Mouse (Mus musculus) stomach, postnatal 0 days (tissue): ENCODE measurements around the gene Gm28635. TPM values are rescaled to one million over a fixed set of nuclear protein-coding genes. Genes with fewer than 3 reads are reported as not detected.
"Not testable (repeated sequence)": the region's sequence is repeated elsewhere in the genome, so short reads cannot be mapped to it uniquely, and the experiment has no call there.

ENCODE experiments used
- ATAC-seq: fragments of 200-750 bp; cut with Nextera tagmentation; 2 replicates; pipeline ENCODE4 v1.8.0; 2017; ENCODE audit not compliant: low FRiP score, low TSS enrichment
- DNase-seq: peaks from one replicate; pipeline ENCODE4 v3.0.0-alpha.2; 2016; ENCODE audit warnings: low spot score
- H3K27ac ChIP-seq: fragments of 300-500 bp; sonication (generic); replicated peaks from 2 replicates; pipeline ENCODE4 v1.5.1; 2014; ENCODE audit warnings: mild to moderate bottlenecking, control low read depth
- H3K27me3 ChIP-seq: fragments of 300-500 bp; sonication (generic); 2 replicates; pipeline ENCODE4 v1.6.1; 2014; ENCODE audit warnings: low read length; ENCODE audit not compliant: control insufficient read depth, insufficient read depth
- H3K36me3 ChIP-seq: fragments of 300-500 bp; sonication (generic); 2 replicates; pipeline ENCODE4 v1.6.1; 2014; ENCODE audit warnings: low read length, mixed read lengths; ENCODE audit not compliant: control insufficient read depth, insufficient read depth
- H3K4me1 ChIP-seq: fragments of 300-500 bp; sonication (generic); replicated peaks from 2 replicates; pipeline ENCODE4 v1.6.1; 2014; ENCODE audit warnings: antibody characterized with exemption; ENCODE audit not compliant: control insufficient read depth, insufficient read depth
- H3K4me2 ChIP-seq: fragments of 300-500 bp; sonication (generic); replicated peaks from 2 replicates; pipeline ENCODE4 v1.6.1; 2014; ENCODE audit warnings: low read depth, mild to moderate bottlenecking, control low read depth, moderate library complexity
- H3K4me3 ChIP-seq: fragments of 300-500 bp; sonication (generic); 2 replicates; pipeline ENCODE4 v1.5.1; 2014; ENCODE audit warnings: low read depth, low read length, control low read depth
- H3K9ac ChIP-seq: fragments of 300-500 bp; sonication (generic); 2 replicates; pipeline ENCODE4 v1.6.1; 2014; ENCODE audit warnings: mild to moderate bottlenecking, low read length, control low read depth, mixed read lengths
- H3K9me3 ChIP-seq: fragments of 300-500 bp; sonication (generic); 2 replicates; pipeline ENCODE4 v1.6.1; 2016; ENCODE audit warnings: low read length; ENCODE audit not compliant: control insufficient read depth
- CTCF ChIP-seq: IDR thresholded peaks from 2 replicates; pipeline ENCODE4 v1.5.1; 2016; ENCODE audit warnings: antibody characterized with exemption, low read depth, mild to moderate bottlenecking, moderate library complexity
- EP300 ChIP-seq: optimal IDR thresholded peaks from 2 replicates; pipeline ENCODE3; 2016; ENCODE audit warnings: antibody characterized with exemption
- WGBS: fragments of 180-500 bp; shearing (Covaris S2); extraction: QIAGEN DNeasy Blood & Tissue Kit; methylation state at CpG from one replicate; pipeline ENCODE4 v1.1.7; 2014; 5-methylcytosine and 5-hydroxymethylcytosine counted together
- polyA plus RNA-seq: library from polyadenylated mRNA; unstranded; fragments of >200 nt; fragmentation: Nextera tagmentation; extraction: Ambion mirVana; gene quantifications from 2 replicates; pipeline ENCODE4 v1.2.1, GENCODE M21; 2015

The Gm28635 gene
- polyA plus RNA-seq, 1 experiment from 2014 or later: not detected

- H3K4me1 ChIP-seq: no peaks in the 10 kb centered on the region
- WGBS: 5% methylated on average over 22 of the region's 22 CpGs
- peak overlapping the region; percentile 67 for H3K4me2 ChIP-seq
- H3K27me3 ChIP-seq: no peaks in the 10 kb centered on the region
- H3K9ac ChIP-seq: peak overlapping the region; percentile 65
- 0 out of 2 replicates have a peak overlapping the region, but pooled peaks have one; percentile 35 for H3K27ac ChIP-seq
- no peaks in the 10 kb centered on the region for H3K9me3 ChIP-seq
- peak; percentile 27; the same call in 1 of the 2 replicates for ATAC-seq
- peak overlapping the region; percentile 52 for H3K4me3 ChIP-seq
- H3K36me3 ChIP-seq: peaks cover 10% of the 10 kb centered on the region
- peak; percentile 73 for TF ChIP-seq CTCF
- no peak for TF ChIP-seq EP300
- DNase-seq: no peak
These were observed 422 bp downstream of the Gm28635 start for GRCm38 (mm10) chr2:84677270-84677967.

DNA sequence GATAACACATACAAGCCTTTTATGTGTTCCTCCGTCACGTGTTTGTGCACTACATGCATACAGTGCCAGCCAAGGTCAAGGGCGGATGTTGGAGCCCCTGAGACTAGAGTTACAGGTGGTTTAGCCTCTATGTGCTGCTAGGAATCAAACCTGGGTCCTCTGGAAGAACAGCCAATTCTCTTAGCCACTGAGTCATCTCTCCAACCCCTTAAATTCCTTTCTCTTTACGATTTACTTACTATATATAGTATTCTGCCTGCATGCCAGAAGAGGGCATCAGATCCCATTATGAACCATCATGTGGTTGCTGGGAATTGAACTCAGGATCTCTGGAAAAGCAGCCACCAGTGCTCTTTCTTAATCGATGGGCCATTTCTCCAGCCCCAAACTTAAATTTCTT, 6.3 kb downstream of the Gm28635 start:
- H3K4me3 ChIP-seq, H3K9ac ChIP-seq, H3K9me3 ChIP-seq, DNase-seq, ATAC-seq, H3K4me2 ChIP-seq, H3K4me1 ChIP-seq, H3K27me3 ChIP-seq, H3K27ac ChIP-seq: not testable (repeated sequence)
- 63% methylated on average over 4 of the region's 5 CpGs for WGBS
- peaks cover 10% of the 10 kb centered on the region for H3K36me3 ChIP-seq

GRCm38 (mm10) chr2:84670569-84670933, 7.3 kb downstream of the Gm28635 start, which contains the start of gene Selenoh:
Gene Selenoh, minus strand, starts transcription at chr2:84670770.
- ATAC-seq: peak; percentile 95
- peaks cover 10% of the 10 kb centered on the region for H3K36me3 ChIP-seq
- H3K4me1 ChIP-seq: no peaks in the 10 kb centered on the region
- H3K4me3 ChIP-seq: peak within 1 kb of the TSS; percentile 97
- peak within 1 kb of the TSS; percentile 68 for H3K4me2 ChIP-seq
- H3K27me3 ChIP-seq: no peaks in the 10 kb centered on the region
- TF ChIP-seq CTCF: no peak
- TF ChIP-seq EP300: peak; percentile 24
- no peaks in the 10 kb centered on the region for H3K9me3 ChIP-seq
- H3K27ac ChIP-seq: peak within 1 kb of the TSS; percentile 88
- DNase-seq: peak; percentile 91
- peak within 1 kb of the TSS; percentile 90 for H3K9ac ChIP-seq
- 0% methylated on average over 20 of the region's 20 CpGs for WGBS

DNA sequence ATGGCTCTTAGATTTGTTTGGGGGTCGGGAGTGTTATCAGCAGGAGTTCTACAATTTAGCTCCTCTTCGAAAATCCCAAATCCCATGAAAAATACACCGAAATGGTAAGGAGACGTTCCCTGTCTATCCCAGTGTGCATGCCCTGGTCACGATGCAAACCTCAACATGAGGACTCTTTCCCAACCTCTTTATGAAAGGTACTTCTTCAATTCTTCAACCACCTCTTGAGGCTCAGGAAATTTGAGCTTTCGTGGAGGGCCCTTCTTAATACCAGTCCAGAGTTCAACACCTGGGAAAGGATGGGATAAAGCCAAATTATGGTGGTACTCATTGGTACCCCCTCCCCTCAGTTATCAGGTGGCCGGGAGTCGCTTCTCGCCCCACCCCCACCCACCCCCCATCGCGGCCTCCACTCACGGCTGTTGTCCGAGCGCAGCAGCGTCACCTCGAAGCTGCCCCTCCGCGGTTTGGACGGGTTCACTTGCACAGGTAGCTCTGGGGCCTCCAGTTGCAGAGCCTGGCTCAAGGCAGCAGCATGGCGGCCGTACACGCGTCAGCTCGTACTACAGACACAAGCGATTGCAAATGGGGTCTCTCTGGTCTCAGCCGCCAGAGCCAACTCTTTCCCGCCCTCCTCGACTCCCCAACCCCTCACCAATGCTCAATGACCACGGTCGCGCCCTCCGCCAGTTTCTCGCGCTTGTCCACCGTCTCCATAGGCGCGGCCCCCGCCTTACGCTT, 7.8 kb downstream of the Gm28635 start:
- H3K9me3 ChIP-seq: no peaks in the 10 kb centered on the region
- peak; percentile 81 for ATAC-seq
- no peaks in the 10 kb centered on the region for H3K27me3 ChIP-seq
- H3K4me3 ChIP-seq: peak overlapping the region; percentile 97
- no peaks in the 10 kb centered on the region for H3K4me1 ChIP-seq
- H3K36me3 ChIP-seq: peaks cover 9% of the 10 kb centered on the region
- no peak for TF ChIP-seq CTCF
- TF ChIP-seq EP300: no peak
- WGBS: 1% methylated on average over 39 of the region's 39 CpGs
- peak overlapping the region; percentile 90 for H3K9ac ChIP-seq
- peak overlapping the region; percentile 68 for H3K4me2 ChIP-seq
- DNase-seq: peak; percentile 63
- H3K27ac ChIP-seq: peak overlapping the region; percentile 88

GRCm38 (mm10) chr2:84666081-84666480, 11.8 kb downstream of the Gm28635 start:
- no peak overlapping the region for H3K4me2 ChIP-seq
- no peak overlapping the region for H3K9ac ChIP-seq
- H3K36me3 ChIP-seq: no peaks in the 10 kb centered on the region
- H3K9me3 ChIP-seq: no peaks in the 10 kb centered on the region
- no peak overlapping the region for H3K27ac ChIP-seq
- DNase-seq: no peak
- H3K4me1 ChIP-seq: no peaks in the 10 kb centered on the region
- no peaks in the 10 kb centered on the region for H3K27me3 ChIP-seq
- ATAC-seq: no peak
- TF ChIP-seq EP300: no peak
- no peak for TF ChIP-seq CTCF
- H3K4me3 ChIP-seq: no peak overlapping the region
- WGBS: 50% methylated on average over 12 of the region's 12 CpGs

- no peaks in the 10 kb centered on the region for H3K4me1 ChIP-seq
- H3K4me3 ChIP-seq: no peak overlapping the region
- no peak overlapping the region for H3K4me2 ChIP-seq
- WGBS: 38% methylated on average over 2 of the region's 2 CpGs
- no peaks in the 10 kb centered on the region for H3K27me3 ChIP-seq
- H3K9me3 ChIP-seq: no peaks in the 10 kb centered on the region
- no peak overlapping the region for H3K9ac ChIP-seq
- TF ChIP-seq EP300: no peak
- TF ChIP-seq CTCF: peak; percentile 74
- ATAC-seq (no peak; the same call in 1 of the 2 replicates), DNase-seq (peak; percentile 65)
- no peaks in the 10 kb centered on the region for H3K36me3 ChIP-seq
- H3K27ac ChIP-seq: no peak overlapping the region
These were observed 15.0 kb downstream of the Gm28635 start for GRCm38 (mm10) chr2:84662866-84663265.
